Mouse (Mus musculus) monocyte, adult 2 months (primary cell): ENCODE data around the gene Rras.

Source experiments
- DNase-seq, 2 experiments: peaks; one replicate each; pipeline ENCODE4 v3.0.0; 2022; ENCODE audit warnings: low spot score in 2 of 2, low read depth in 1 of 2

Gene Rras

DNA sequence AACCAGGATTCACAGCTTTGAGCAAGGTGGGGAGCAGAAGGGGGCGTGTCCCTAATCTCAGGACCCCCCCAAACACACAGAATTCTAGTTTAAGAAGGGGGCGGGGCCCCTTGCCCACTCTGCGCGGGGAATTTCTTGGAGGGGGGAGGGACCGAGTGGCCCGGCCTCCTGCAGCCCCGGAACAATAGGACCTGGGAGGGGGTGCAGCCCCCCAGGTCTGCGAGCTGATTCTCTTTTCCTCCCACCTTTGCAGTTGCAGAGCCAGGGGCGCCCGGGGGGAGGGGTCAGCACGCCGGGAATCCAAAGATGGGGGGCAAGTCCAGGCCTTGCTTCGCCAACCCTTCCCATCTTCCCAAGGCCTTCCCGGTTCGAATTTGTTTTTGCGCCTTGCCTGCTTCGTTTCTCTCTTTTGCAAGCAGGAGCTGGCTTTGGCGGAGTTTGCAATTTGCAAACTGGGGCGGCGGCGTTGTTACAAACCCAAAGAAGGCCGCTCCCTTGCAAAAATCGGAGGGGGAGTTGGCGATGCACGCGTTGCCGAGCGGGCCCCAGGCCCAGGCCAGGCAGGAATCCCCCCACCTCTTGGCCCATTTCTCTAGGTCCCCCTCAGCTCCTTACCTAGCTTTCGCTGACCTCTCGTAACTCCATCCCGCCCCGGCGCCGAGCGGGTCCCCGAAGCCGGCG lies 34.6 kb downstream of the Rras start:
- no peak for DNase-seq

- DNase-seq: no peak
Measured at GRCm38 (mm10) chr7:45052862-45053116, 35.0 kb downstream of the Rras start, which contains the start of gene Prr12. Gene Prr12, minus strand, starts transcription at chr7:45052881.

GRCm38 (mm10) chr7:45053117-45053930 lies 35.6 kb downstream of the Rras start:
- peak in 1 of 2 experiments; percentile 38 for DNase-seq

DNA sequence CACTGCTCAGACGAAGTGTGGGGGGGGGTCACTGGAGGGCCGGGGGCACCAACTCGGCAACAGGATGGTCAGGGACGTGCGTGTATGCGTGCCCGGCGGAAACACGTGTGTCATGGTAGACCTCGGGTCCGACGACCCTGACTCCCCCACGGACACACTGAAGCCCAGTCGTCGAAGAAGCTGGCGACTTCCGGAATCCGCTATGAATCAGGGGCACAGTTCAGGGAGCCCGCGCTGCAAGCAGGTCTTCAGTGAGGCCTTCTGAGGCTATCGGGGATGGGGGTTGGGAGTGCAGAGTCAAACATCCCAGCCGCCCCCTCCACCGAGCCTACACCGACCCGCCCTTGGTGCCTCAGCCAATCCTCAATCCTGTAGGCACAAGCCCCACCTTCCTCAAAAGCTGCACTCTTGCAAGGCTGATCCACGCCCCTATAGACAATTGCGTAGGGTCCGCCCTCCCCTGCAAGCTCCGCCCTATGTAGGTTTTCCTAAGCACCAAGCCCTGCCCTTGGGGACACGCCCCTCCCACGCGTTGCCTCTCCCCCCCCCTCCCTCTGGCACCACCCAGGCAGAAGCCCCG lies 36.3 kb downstream of the Rras start:
- peak; percentile 81 to 83 for DNase-seq

DNA sequence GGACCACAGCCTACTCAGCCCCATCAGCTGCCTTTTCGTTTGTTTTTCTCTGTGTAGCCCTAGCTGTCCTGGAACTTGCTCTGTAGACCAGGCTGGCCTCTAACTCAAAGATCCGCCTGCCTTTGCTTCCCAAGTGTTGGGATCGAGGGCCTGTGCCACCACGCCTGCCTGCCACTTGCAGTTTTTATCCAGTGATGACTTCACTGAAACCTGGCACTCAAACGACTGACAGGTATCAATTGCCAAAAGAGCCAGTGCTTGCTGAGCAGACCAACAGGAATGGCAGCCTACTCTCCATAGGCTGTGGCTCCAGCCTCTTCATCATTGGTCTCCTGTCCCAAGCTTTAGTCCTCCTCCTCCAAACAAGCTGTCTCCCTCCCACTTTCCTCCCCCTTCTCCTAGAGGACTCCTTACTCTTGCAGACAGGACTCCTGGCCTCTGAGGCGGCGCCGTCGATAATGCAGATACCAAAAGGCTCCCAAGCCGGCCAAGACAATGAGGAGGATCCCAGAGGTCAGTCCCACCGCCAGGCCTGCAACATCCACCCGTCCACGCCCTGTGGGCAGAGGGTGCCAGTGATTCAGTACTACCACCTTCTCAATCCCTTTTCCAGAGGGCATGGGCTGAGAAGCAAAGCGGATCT lies 38.7 kb downstream of the Rras start:
- no peak for DNase-seq

DNA sequence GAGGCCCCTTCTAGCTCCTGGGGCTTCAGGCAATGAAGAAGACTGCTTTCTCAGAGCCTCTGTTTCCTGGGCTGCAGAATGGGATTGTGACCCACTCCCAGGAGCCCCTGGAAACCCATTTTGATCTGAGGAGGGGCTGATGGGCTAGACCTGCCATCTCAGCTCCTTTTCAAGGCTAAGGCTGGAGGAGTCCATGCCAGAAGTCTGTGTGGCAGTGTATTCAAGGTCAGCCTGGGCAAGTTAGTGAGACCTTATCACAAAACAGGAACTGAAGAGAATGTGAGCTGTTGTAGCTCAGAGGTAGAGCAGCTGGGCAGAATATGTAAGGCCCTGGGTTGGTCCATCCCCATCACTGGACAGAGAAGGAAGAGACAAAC lies 39.2 kb downstream of the Rras start:
- no peak for DNase-seq

DNA sequence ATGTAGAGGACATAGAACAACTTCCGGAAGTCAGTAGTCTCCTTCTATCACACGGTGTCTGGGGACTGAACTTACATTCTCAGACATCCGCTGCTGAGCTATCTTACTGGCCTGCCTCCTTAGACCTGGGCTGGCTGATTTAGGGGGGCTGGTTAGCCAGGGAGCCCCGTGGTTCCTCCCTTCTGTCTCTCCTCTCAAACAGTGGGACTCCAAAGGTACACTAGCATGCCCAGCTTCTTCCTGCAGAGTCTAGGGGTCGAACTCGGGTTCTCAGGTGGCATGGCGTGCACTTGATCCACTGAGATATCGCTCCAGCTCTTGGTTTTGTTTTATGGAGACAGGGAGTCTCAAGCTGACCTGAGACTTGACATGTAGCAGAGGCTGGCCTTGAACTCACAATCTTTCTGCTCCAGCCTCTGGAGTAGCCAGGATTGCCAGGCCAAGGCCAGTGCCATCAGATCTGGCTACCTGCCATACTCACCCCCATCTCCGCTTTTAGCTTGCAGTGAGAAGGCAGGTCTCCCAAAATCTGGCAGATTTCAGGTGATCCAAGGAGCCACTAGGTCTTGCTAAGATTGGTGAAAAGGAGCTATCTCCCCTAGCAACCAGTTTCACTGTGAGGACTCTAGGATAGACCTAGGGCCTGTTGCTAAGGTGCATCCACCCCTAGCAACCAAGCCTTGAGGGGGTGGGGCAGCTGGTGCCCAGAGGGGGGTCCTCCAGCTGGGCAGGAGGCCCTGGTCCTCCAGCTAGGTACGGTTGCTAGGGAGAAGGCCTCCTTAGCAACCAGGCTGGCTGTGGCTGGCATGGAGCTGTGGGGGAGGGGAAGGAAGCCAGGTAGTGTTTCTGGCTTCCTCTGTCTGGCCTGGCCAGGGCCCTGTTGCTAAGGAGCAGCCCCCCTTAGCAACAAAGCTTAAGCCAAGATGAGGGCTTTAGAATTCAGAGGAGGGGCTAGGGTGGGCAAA lies 41.1 kb downstream of the Rras start:
- no peak for DNase-seq

GRCm38 (mm10) chr7:45060632-45061122 lies 42.9 kb downstream of the Rras start:
- no peak for DNase-seq

DNA sequence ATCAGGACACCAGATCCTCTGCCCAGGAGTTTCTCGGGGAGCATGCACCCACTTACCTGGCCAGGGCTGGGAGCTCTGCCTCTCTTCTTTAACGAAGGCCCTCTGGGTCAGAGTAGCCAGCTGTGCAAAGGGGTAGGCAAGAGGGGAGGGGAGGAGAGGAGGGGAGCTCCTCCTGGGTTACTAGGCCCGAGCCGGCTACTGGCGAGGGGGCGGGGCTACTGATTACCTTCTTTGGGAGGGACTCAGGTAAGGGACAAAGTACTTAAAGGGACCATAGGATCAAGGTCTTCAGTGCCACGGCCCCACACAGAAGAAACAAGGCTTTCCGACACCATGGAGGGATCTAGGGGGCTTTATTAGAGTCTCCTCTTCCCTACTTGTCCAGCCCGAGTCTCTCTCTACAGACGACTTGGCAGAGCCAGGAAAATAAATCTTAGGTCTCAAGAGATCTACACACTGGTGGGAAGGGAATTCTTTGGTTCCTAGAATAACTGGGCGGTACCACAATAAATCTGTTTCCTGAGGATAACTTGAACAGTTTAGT lies 43.8 kb downstream of the Rras start:
- no peak for DNase-seq

DNA sequence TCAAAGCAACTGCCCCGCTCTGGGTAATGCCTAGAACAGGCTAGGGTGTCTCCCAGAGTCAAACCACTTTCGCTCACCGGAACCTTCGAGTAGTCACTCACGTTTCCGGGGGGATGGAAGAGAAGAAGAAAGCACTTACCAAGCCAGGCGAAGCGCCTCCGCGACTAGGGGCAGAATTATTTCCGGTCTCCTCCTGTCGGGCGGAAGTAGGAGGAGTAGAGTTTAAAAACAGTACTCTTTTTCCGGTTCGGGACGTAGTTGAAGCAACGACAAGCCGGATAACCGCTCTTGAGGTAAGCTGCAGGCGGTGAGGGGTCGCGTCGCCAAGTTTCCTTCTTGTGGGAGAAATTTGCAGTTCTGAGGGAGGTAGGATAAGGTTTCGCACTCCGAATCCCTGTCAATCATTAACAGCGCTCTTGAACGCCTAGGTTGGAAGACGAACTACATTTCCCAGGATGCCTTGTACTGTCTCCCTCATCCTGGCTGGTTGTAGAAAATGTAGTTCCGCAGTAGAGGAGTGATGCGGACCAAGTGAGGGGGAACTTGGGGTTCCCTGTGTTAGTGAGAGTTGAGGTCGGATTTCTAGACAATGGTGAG lies 44.6 kb downstream of the Rras start, which contains the start of the genes Nosip and Prrg2:
TSS of gene Nosip (plus strand) at position 191 of the 597 bp plus-strand sequence.
TSS of gene Prrg2 (minus strand) at position 439 of the 597 bp plus-strand sequence.
- peak; percentile 89 to 90 for DNase-seq

DNA sequence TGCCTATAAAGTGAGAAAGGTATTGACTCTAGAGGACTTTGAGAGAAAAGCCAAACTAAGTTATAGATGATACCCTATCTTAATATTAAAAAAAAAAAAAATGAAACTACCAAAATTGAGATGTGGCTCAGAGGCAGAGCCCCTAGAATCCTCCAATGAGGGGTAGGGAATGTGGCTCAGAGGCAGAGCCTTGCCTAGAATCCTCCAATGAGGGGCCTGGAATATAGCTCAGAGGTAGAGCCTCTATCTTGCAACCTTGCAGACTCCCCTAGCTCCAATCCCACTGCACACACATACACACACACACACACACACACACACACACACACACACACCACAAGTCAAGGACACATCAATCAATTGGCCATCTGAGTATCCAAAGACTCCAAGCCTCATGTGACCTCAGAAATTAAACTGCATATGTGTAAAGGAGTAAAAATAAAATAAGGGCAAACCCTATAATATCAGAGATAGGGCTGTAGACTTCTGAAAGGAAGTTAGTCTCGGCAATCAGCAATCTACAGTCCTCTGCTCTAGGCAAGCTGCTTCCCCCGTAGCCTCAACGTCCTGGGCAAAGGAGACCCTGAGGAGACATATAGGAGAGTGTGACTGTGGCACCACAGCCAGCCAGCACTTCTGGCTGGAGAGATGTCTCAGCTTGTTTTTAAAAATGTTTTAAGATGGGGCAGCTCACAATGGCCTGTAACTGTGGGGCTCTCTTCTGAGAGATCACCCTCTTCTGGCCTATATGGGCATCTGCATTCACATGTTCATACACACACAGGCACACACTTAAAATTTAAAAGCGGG lies 49.6 kb downstream of the Rras start:
- DNase-seq: no peak

GRCm38 (mm10) chr7:45068000-45068318 lies 50.2 kb downstream of the Rras start:
- peak in 1 of 2 experiments; percentile 41 for DNase-seq

DNA sequence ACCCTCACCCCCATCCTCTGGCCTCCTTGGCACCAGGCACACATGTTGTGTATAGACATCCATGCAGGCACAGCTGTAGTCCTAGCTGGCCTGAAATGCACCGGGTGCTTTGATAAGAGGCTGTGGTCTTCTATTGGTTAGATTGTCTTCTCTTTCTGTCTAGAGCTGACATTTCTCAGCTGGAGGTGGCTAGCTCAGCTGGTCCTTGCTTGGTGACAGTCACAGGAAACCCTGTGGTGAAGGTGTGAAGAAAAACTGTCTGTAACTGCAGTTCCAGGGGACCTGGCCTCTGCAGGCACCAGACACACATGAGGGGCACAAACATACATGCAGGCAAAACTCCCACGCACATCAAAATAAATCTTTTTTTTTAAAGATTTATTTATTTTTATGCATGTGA lies 51.9 kb downstream of the Rras start:
- DNase-seq: no peak
